Mouse (Mus musculus) large intestine, adult 2 months (tissue): Measurements from ENCODE around the gene Hbs1l. TPM values are rescaled to one million over a fixed set of nuclear protein-coding genes. Genes with fewer than 3 reads are reported as not detected.

Experiments used
- DNase-seq: peaks from one replicate; pipeline ENCODE4 v3.0.0-alpha.2; 2012; ENCODE audit warnings: low read depth, low spot score
- WGBS: fragments of 180-500 bp; shearing (Covaris S2); methylation state at CpG from one replicate; pipeline ENCODE4 v1.1.7; 2018; 5-methylcytosine and 5-hydroxymethylcytosine counted together
- polyA plus RNA-seq: library from polyadenylated mRNA; depleted of rRNA; stranded (reverse); fragments of >200 nt; gene quantifications from 2 replicates; pipeline ENCODE4 v1.2.3, GENCODE M21; 2012

Hbs1l gene
- polyA plus RNA-seq, 1 experiment: 15.5 TPM

DNA sequence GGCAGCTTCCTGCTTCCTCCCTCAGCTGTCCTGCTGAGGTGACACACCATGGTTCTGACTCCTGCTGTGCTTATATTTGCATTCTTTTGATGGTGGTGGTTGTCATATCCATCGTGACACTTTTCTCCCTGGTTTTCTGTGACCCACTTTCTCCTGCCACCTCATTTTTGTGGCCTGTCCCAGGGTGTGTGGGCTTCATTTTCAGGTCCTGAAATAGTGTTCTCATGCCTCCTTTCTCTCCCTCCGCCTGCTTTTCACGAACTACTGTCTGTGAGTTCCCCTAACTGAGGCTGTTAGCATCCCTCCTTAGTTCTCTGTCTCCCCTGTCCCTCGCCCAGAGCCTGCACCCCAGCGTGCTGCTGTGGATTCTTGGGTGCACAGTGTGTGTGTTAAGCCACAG, 58.1 kb downstream of the Hbs1l start:
- DNase-seq: no peak
- WGBS: 82% methylated on average over 5 of the region's 5 CpGs

DNA sequence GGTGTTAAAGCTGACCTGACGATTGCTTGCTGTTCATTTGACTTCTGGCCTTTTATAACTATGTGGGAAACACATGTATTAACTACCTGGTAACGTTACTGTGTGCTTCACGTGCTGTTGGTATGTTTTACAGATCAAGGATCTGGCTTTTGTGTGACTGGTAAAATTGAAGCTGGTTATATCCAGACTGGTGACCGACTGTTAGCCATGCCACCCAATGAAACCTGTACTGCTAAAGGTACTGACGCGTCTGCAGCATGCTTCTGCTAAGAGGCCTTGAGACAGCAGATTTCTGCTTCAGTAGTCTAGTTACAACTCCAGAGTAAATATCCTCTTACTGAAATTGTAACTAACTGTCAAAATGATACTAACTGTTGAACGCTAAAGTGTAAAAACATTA, 58.7 kb downstream of the Hbs1l start:
- no peak for DNase-seq
- WGBS: 91% methylated on average over 7 of the region's 7 CpGs

DNA sequence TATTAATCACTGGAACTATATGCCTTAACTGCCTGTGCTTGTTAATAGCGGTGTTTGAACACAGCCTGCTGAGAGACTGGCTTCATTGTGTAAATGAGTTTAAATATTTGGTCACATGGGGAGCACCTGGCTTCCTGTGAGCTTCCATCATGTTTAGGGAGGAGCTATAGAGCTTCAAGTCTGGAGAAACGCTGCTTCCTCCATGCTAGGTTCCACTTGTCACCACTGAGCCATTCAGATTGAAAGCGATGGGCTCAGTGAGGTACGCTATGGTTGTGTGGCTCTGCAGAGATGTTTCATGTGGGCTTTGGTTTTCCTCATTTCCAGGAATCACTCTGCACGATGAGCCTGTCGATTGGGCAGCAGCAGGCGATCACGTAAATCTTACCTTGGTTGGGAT, 62.2 kb downstream of the Hbs1l start:
- WGBS: 93% methylated on average over 8 of the region's 8 CpGs

DNA sequence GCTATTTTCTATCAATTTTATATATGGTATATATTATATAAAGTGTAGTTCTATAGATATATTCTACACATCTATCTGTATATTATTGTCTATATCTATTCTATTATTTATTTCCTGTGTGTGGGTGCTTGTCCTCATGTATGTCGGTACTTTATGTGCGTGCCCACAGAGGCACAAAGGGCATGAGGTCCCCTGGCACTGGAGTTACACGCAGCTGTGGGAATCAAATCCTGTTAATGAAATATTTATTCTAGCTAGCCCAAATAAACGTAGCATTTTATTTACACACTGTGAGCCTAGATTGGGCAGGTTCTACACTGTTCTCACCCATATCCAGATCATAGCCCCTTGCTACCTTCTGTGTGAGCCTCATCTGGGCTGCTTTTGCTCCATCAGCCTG, 63.3 kb downstream of the Hbs1l start:
- DNase-seq: no peak
- WGBS: 79% methylated on average over 4 of the region's 4 CpGs

More for the DNA sequence above, 62.2 kb downstream of the Hbs1l start:
- DNase-seq: no peak

DNA sequence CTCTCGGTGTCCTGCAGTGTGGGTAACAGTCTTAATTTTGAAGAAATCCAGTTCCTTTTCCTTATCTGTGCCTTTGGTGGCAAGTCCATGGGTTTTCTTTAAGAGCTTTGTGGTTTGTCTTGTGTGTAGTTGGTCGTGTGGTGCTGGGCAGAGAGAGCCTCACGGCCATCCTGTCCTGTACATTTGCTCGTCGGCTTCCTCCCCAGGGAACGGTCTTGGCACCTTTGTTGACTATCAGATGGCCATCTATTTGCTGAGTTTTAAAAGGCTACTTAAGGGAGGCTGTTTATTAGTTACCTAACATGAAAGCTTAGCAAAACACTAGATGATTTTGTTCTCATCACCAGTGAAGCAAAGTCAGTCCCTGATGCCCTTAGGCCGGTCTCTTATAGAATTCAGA, 66.1 kb downstream of the Hbs1l start:
- 78% methylated on average over 7 of the region's 7 CpGs for WGBS
- DNase-seq: no peak

DNA sequence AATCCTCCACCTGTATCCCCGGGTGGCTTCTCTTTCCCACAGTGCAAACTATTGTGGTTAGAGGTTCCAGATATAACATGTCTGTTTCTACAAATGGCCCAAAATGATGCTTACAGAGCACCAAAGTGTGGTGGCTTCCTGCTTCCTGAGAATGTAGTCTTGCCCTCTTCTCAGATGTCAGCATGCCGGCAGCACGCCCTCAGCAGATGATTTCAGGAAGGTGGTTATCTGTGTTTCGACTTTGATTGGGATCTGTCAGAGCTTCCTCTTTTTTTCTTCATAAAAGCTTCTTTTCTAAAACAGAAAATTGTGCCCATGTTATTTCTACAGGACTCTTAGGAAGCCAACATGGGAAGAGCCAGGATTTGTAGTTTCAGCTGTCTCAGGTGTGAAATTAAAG, 67.5 kb downstream of the Hbs1l start:
- DNase-seq: no peak
- WGBS: 84% methylated on average over 4 of the region's 4 CpGs

DNA sequence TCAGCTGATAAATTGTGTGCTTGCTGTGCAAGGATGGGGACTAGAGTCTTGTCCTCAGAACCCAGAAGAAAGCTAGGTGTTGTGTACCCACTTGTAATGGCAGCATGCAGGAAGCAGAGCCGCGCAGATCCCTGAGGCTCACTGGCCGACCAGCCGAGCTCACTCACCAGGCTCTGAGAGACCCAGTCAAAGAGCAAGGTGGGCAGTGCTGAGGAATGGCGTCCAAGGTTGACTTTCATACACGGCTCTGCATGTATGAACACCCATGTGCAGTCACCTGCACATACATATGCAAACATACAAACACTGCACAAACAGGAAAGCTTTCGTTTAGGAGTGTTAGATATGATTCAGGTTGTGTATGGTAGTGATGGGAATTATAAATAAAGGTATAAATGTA, 69.2 kb downstream of the Hbs1l start:
- 94% methylated on average over 7 of the region's 7 CpGs for WGBS
- no peak for DNase-seq

DNA sequence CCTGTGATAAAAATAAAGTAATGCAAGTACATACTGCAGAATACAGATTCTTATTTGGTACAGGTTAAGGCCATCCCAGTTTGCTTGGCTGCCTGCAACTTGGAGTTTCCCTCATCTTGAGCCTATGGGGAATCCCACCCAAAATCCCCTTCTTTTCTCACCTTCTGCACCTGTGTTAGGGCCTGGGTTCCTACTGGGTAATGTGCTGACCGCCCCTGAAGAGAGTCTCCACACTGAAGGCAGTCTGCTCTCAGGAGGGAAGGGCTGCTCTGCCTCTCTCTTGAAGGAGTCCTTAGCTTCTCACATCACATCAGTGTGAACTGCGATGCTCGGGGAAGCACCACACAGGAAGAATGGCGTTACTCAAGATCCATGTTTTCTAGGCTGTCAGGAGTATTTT, 70.1 kb downstream of the Hbs1l start:
- DNase-seq: no peak
- WGBS: 90% methylated on average over 4 of the region's 4 CpGs

DNA sequence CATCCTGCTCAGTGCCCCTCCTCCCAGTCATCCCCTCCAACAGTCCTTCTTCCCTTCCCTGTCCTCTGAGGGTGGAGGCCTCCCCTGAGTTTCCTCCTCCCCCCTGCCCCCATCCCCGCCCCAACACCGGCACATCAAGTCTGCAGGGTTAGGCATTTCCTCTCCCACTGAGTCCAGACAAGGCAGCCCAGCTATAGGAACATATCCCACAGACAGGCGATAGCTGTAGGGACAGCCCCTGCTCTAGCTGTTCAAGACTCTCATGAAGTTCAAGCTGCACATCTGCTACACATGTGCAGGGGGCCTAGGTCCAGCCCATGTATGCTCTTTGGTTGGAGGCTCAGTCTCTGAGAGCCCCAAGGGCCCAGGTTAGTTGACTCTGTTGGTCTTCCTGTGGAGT, 70.7 kb downstream of the Hbs1l start:
- WGBS: 73% methylated on average over 3 of the region's 3 CpGs
- DNase-seq: no peak

DNA sequence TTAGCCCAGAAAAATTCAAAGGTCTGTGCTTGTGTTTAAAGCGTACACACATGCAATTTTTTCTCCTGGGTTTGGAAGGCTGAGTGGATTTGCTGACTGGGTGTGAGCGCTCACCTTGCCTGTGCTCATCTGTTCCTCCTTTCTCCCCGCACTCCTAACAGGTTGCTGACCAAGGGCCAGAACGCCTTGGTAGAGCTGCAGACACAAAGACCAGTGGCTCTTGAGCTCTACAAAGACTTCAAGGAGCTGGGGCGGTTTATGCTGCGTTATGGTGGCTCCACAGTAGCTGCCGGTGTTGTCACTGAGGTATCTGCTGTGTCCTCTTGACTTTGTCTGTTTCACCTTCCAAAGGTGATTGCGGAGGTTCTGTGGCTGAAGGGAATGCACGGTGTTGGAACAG, 71.7 kb downstream of the Hbs1l start:
- WGBS: 96% methylated on average over 9 of the region's 9 CpGs
- DNase-seq: no peak

DNA sequence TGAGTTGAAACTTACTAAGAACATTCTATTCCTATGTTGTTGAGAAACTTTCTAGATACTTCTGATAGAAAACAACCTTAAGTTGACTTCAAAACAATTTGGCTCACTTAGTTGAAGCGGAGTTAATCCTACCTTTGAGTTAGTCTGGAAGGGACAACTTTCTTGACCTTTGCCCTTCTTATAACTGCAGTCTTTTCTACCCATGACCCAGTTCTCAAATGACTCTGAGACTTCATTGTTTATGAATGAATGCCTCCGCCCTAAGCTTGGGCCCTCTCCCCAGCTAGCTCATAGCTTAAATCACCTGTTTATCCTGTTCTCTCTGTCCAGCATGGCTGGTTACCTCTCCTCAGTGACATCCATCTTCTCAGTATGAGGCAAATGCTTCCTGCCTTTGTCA, 73.8 kb downstream of the Hbs1l start:
- DNase-seq: no peak
- WGBS: 73% methylated on average over 2 of the region's 2 CpGs

DNA sequence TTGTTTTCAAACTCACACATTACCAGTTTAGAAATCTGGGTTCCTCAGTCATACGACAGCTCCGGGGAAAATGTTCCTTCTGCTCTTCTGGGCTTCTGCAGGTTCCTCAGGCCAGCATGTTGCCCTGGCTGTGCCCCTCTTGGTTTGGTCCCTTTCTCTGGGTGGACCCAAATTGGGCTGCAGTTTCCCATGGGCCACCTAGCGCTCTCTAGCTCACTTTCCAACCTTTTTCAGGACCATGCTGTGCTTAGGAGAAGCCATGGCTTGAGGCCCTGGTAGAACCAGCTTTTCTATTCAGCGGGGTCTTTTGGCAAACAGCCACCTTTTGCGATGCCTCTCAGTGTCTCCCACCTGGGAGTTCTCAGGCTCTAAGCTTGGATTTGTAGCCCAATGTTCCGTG, 76.5 kb downstream of the Hbs1l start:
- WGBS: 96% methylated on average over 6 of the region's 6 CpGs
- no peak for DNase-seq

DNA sequence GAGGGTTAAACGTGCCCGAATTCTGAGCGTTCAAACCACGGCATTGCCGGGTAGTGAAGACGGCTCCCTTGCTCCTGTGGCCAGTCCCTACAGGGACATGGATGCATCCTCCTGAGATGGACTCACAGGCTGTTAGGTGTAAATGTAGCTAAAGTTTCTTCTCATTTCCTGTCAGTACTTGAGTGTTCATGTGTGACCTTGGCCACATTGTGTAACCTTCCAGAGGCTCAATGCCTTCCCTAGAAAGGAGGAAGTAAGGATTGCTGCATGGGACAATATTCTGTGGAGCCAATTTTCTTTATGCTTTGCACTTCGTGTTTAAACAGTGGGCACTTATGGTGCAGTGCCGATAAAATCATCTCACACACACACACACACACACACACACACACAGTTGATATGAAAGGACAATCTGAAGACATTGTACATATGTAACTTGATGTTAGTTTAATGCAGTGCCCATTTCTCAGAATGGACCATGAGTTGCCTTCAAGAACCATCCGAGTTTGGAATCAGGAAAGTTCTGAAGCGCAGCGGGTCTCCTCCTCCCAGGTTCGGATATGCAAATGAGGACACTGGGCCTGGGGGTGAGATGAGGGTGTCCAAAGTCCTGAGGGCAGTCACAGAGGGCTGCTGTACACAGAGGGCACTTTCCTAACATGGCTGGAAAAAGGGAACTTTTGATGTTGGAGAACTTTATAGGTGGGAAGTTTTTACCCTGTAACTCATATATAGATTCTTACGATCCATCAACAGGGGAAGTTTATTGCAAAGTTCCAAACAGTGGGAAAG, 81.1 kb downstream of the Hbs1l start, which contains the start of gene Aldh8a1:
Aldh8a1 (plus strand) TSS at position 610 of the 792 bp plus-strand sequence.
- 76% methylated on average over 13 of the region's 13 CpGs for WGBS
- no peak for DNase-seq

DNA sequence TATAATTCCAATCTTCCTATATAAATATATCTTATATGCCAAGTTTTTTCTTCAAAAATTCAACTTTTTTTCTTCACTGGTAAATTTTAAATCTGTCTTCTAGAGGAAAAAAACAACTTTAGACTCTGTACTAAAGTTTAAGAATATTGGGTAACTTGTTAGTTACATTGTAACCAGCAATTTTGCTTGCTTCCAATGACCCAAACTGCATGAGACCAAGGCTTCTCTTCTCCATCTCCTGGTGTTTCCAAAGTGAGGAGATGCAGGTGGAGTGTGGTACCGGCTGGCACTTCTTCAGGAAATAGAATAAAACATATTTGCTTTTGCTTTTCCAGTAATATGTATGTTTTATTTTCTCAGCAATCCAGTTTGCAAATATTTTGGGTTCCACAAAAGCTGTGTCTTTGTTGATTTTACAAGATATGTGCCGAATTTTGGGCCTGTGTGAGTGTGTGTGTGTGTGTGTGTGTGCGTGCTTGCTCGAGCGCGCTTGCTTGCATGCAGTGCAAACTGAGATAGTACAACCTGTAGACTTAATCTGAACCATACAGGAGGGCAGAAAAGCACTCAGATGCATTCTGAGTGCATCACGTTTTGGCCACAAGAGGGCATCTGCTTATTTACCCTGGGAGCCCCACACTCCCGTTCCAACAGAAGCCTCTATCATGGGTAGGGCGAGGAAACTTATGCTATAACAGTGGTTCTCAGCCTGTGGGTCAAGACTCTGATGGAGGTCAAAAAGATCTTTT, 82.6 kb downstream of the Hbs1l start:
- 52% methylated on average over 9 of the region's 9 CpGs for WGBS
- no peak for DNase-seq

DNA sequence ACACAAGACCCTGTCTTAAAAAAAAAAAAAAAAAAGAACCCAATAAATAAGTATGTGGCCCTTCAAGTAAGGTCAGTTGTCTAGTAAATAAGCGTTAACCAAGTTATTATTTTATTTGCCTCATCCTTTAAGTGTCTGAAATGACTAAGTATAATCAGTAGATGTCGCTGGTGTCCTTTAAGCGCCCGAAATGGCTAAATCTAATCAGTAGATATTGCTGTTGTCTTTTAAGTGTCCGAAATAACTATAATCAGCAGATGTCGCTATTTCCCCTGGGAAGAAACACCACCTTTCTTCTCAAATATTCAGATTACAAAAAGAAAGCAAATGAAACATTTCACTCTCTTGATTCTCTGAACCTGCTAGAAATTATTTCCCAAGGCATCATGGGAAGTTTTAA, 87.1 kb downstream of the Hbs1l start:
- WGBS: 4% methylated on average over 6 of the region's 6 CpGs
- peak; percentile 50 for DNase-seq

DNA sequence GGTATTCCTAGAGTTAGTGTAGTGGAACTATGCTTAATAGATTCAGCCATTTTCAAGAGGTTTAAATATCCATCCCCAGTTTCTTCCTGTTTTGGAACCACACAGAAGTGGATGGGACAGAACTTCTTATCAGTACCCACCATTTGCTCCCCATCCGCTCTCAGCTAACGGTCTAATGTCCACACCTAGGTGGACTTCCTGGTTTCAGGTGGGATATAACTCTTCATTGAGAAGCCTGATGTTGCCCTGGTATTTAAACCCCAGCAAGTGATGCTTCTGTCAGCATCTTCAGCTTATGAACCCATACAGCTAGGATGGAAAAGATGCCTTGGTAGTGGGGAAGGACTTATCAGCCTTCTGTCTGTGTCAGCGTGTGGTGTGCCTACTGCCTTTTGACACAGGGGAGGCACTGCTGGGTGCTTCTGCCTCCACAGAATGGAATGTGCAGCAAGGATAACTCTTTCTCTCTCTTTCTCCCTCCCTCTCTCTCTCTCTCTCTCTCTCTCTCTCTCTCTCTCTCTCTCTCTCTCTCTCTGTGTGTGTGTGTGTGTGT, 89.4 kb downstream of the Hbs1l start:
- DNase-seq: no peak
- 63% methylated on average over 3 of the region's 3 CpGs for whole genome bisulfite sequencing

DNA sequence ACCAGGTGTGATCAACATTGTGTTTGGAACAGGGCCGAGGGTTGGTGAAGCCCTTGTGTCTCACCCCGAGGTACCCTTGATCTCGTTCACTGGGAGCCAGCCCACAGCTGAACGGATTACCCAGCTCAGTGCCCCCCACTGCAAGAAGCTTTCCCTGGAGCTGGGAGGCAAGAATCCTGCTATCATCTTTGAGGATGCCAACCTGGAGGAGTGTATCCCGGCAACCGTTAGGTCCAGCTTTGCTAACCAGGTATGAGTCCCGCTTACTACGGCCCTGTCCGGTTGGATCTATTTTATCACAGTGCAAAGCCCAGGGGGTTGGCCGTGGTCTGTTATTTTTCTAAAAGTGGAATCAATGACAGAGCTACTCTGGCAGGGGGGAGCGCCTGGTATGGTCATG, 93.3 kb downstream of the Hbs1l start:
- no peak for DNase-seq
- 80% methylated on average over 11 of the region's 11 CpGs for WGBS

DNA sequence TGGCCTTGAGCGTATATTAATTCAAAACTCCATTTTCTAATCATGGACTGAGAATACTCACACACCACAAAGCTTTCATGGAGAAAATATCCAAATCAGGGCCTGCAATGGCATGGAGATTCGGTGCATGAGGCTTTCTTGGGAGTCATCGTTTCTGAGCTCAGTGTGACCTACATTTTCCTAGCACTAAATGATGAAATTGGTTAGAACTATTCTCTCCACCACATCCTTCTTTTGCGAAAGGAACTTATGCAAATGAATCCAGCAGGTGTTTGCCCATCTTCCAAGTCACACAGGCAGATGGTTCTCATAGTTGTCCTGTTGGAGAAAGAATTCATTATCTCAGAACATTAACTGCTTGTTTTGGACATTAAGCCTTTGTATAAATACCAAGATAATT, 94.7 kb downstream of the Hbs1l start:
- no peak for DNase-seq
- WGBS: 82% methylated on average over 4 of the region's 4 CpGs

DNA sequence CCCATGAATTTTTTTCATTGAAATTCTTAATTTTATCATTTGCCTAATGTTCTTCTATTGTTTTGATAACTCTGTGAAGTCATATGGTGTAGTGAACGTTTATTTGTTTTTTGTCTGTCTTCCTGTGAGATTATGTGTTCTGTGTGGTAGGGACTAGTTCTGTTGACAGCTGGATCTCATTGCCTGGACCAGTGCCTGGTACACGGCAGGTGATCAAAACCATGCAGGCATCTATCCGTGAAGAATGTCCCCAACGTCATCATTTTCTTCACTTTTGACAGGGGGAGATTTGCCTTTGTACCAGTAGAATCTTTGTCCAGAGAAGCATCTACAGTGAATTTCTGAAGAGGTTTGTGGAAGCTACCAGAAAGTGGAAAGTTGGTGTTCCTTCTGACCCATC, 95.5 kb downstream of the Hbs1l start:
- whole genome bisulfite sequencing: 61% methylated on average over 4 of the region's 4 CpGs
- DNase-seq: no peak

DNA sequence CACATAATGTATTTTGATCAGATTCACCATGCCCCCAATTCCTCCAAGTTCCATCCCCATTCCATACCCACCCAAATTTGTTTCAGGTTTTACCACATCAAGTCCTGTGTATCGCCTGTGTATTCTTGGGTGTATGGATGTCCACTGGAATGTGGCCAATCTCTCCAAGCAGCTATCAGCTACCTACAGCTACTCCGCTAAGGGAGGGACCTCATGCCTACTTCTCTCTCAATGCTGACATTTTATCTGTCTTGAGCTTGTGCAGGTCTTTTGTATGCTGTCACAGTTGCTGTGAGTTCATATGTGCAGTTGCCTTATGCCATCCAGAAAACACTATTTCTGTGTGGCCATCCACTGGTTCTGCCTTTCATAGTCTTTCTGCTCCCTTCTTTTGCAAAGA, 97.6 kb downstream of the Hbs1l start:
- DNase-seq: no peak
- 84% methylated on average over 2 of the region's 2 CpGs for WGBS
